Comparison of ENCODE assay signal across 8 mouse cellular contexts in genomic region chr1:172520576-172521440, GRCm38 (mm10). TPM values are rescaled to one million over a fixed set of nuclear protein-coding genes. Genes with fewer than 3 reads are reported as not detected.
DNase-seq lines count a peak whose midpoint lies in the region; ATAC-seq lines count a peak whose summit lies in the region.

Gene Cfap45, plus strand, starts transcription at chr1:172520801.

- H3K4me3 ChIP-seq in intestine, embryonic 15.5 days (replicated peaks): peak within 1 kb of the TSS; percentile 38

- H3K4me2 ChIP-seq in intestine, embryonic 15.5 days (replicated peaks): peak within 1 kb of the TSS; percentile 71

- 4% methylated on average over 28 of the region's 28 CpGs for WGBS in intestine, embryonic 15.5 days

- peak; percentile 99 for DNase-seq in ZHBTc4 (ENCODE audit: low read depth, low spot score)
- peak; percentile 92 for DNase-seq in embryo, embryonic 11.5 days (ENCODE audit: low read depth, low spot score)
- DNase-seq in left cerebral cortex, postnatal 25 days (ENCODE audit: low spot score in 2 of 2): peak; percentile 79 to 88
- peak; percentile 75 to 78 for DNase-seq in right cerebral cortex, postnatal 36 days (ENCODE audit: low spot score in 2 of 2)

- no peaks in the 10 kb centered on the region for H3K36me3 ChIP-seq in intestine, embryonic 15.5 days

- no peaks in the 10 kb centered on the region for H3K27me3 ChIP-seq in intestine, embryonic 15.5 days (replicated peaks)

- intact Hi-C loops in left cerebral cortex, postnatal 25 days (cut with DNase I): loop anchor here (10.0 kb wide), 1 partner anchor 804 kb away; no protein-coding TSS in a partner anchor

- no peak within 1 kb of the TSS for H3K9ac ChIP-seq in intestine, embryonic 15.5 days

- peaks cover 23% of the 10 kb centered on the region; the same call in 1 of the 2 replicates for H3K4me1 ChIP-seq in intestine, embryonic 15.5 days (replicated peaks)

- no peaks in the 10 kb centered on the region for H3K9me3 ChIP-seq in intestine, embryonic 15.5 days

- no peak within 1 kb of the TSS for H3K27ac ChIP-seq in intestine, embryonic 15.5 days

- peak; percentile 55 for ATAC-seq in granulocyte monocyte progenitor cell, adult 5-6 weeks (replicated peaks; ENCODE audit: poor library complexity, severe bottlenecking)
- peak; percentile 91 for ATAC-seq in intestine, embryonic 15.5 days
- ATAC-seq in megakaryocyte progenitor cell, adult 5-6 weeks (replicated peaks; ENCODE audit: poor library complexity): peak; percentile 60
- no peak for ATAC-seq in cerebellum, adult (ENCODE audit: insufficient number of reproducible peaks, low FRiP score, low TSS enrichment)

RNA-seq across cellular contexts. Expression of gene Cfap45, which starts in this region (rescaled TPM):
- total RNA-seq in granulocyte monocyte progenitor cell, adult 5-6 weeks (2014; fragmentation: Nextera tagmentation): not detected in 2 replicates
- 0.46 TPM in 1 of 2 replicates, not detected in the other for total RNA-seq in granulocyte monocyte progenitor cell, adult 5-6 weeks (2017)
- 1.1 and 1.2 TPM in 2 replicates for polyA plus RNA-seq in intestine, embryonic 15.5 days (2015; fragmentation: Nextera tagmentation; extraction: Ambion mirVana)
- 1 to 10 TPM; 3.7 to 4.5 TPM for total RNA-seq in left cerebral cortex, postnatal 25 days (2021)
- total RNA-seq in megakaryocyte progenitor cell, adult 5-6 weeks (2015): 0.12 TPM in 1 of 2 replicates, not detected in the other
- total RNA-seq in megakaryocyte progenitor cell, adult 5-6 weeks (2017): not detected in 2 replicates

Comparison
In these comparisons a context has a peak if more than half of its experiments do, and no peak if none do; other contexts are left out.
1. Peak in ATAC-seq in granulocyte monocyte progenitor cell, adult 5-6 weeks; RNA of the gene not detected or under 1 TPM.
2. Peak in ATAC-seq in megakaryocyte progenitor cell, adult 5-6 weeks; RNA of the gene not detected or under 1 TPM.